Mouse (Mus musculus): ENCODE data around the gene Aven. TPM values are rescaled to one million over a fixed set of nuclear protein-coding genes. Genes with fewer than 3 reads are reported as not detected.
A peak's percentile ranks its signal among the peaks of the same experiment; 100 is the strongest.

The Aven gene
- total and polyA plus RNA-seq, 2 experiments from 2014 or later, result 3.2 to 4.3 TPM

- DNase-seq, result no peak
- Histone ChIP-seq H3K27me3 (ENCODE audit: insufficient read depth, low read length) (no peaks in the 10 kb centered on the region), H3K27ac (ENCODE audit: low read depth, low read length) (no peak overlapping the region), H3K9ac (no peak overlapping the region), H3K4me1 (ENCODE audit: insufficient read depth) (no peaks in the 10 kb centered on the region), H3K9me3 (ENCODE audit: low read length) (no peaks in the 10 kb centered on the region), H3K4me3 (ENCODE audit: low read depth, low read length) (no peak overlapping the region), H3K4me2 (ENCODE audit: low read depth) (no peak overlapping the region), H3K36me3 (ENCODE audit: insufficient read depth) (0 out of 2 replicates have a peak, but pooled peaks cover 3% of the 10 kb centered on the region)
- WGBS, result 75% methylated on average over 5 of the region's 5 CpGs
- no peak for TF ChIP-seq CTCF (IDR thresholded peaks at IDR 0.05; ENCODE audit: low read depth)
- no peak for ATAC-seq
Observed at GRCm38 (mm10) chr2:112474997-112475724, 17.6 kb upstream of the Aven start.

- Histone ChIP-seq H3K4me2 (ENCODE audit: low read depth) (no peak overlapping the region), H3K36me3 (ENCODE audit: insufficient read depth) (no peaks in the 10 kb centered on the region), H3K4me1 (ENCODE audit: insufficient read depth) (no peaks in the 10 kb centered on the region), H3K27ac (ENCODE audit: low read depth, low read length) (no peak overlapping the region), H3K4me3 (ENCODE audit: low read depth, low read length) (no peak overlapping the region), H3K9me3 (ENCODE audit: low read length) (no peaks in the 10 kb centered on the region), H3K9ac (no peak overlapping the region), H3K27me3 (ENCODE audit: insufficient read depth, low read length) (no peaks in the 10 kb centered on the region)
- TF ChIP-seq CTCF (IDR thresholded peaks at IDR 0.05; ENCODE audit: low read depth), result no peak
- no peak for ATAC-seq
- no peak for DNase-seq
- WGBS, result 85% methylated on average over 6 of the region's 6 CpGs
Observed at GRCm38 (mm10) chr2:112476554-112476953, 16.2 kb upstream of the Aven start.

GRCm38 (mm10) chr2:112480669-112481068, 12.1 kb upstream of the Aven start, which contains the start of gene Chrm5:
Chrm5 (minus strand) TSS chr2:112480769.
- H3K4me2 ChIP-seq (ENCODE audit: low read depth), result no peak within 1 kb of the TSS
- no peak within 1 kb of the TSS for H3K27ac ChIP-seq (ENCODE audit: low read depth, low read length)
- H3K4me3 ChIP-seq (ENCODE audit: low read depth, low read length), result no peak within 1 kb of the TSS
- no peaks in the 10 kb centered on the region for H3K27me3 ChIP-seq (ENCODE audit: insufficient read depth, low read length)
- no peaks in the 10 kb centered on the region for H3K9me3 ChIP-seq (ENCODE audit: low read length)
- H3K9ac ChIP-seq, result no peak within 1 kb of the TSS
- ATAC-seq (no peak), DNase-seq (no peak)
- 92% methylated on average over 5 of the region's 5 CpGs for WGBS
- TF ChIP-seq CTCF (IDR thresholded peaks at IDR 0.05; ENCODE audit: low read depth), result no peak
- H3K36me3 ChIP-seq (ENCODE audit: insufficient read depth), result no peaks in the 10 kb centered on the region
- H3K4me1 ChIP-seq (ENCODE audit: insufficient read depth), result no peaks in the 10 kb centered on the region

DNA sequence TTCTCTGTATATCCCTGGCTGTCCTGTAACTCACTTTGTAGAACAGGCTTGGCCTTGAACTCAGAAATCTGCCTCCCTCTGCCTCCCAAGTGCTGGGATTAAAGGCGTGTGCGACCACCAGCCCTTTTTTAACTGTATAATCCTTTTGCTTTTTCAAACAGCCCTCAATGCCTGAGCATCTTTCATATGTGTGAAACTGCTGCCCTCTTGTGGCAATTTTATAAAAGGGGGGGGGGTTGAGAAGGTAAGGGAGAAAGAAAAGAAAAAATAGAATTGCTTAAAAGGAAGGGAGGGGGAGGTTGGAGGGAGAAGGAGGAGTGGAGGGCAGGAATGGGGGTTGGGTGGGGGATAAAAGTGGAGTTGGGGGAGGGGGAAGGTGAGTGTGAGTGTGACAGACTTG, 11.2 kb upstream of the Aven start:
- Histone ChIP-seq H3K4me1 (ENCODE audit: insufficient read depth) (no peaks in the 10 kb centered on the region), H3K9me3 (ENCODE audit: low read length) (no peaks in the 10 kb centered on the region), H3K4me2 (ENCODE audit: low read depth) (no peak overlapping the region), H3K27ac (ENCODE audit: low read depth, low read length) (no peak overlapping the region), H3K27me3 (ENCODE audit: insufficient read depth, low read length) (no peaks in the 10 kb centered on the region), H3K9ac (no peak overlapping the region), H3K4me3 (ENCODE audit: low read depth, low read length) (no peak overlapping the region), H3K36me3 (ENCODE audit: insufficient read depth) (no peaks in the 10 kb centered on the region)
- peak; percentile 63 for TF ChIP-seq CTCF (IDR thresholded peaks at IDR 0.05; ENCODE audit: low read depth)
- peak; percentile 69 for DNase-seq
- 2% methylated on average over 2 of the region's 2 CpGs for WGBS
- ATAC-seq, result peak; percentile 82

GRCm38 (mm10) chr2:112482533-112483333, 10.0 kb upstream of the Aven start:
- no peak overlapping the region for H3K4me2 ChIP-seq (ENCODE audit: low read depth)
- WGBS, result 59% methylated on average over 5 of the region's 5 CpGs
- ATAC-seq (no peak), DNase-seq (no peak)
- no peak overlapping the region for H3K27ac ChIP-seq (ENCODE audit: low read depth, low read length)
- H3K27me3 ChIP-seq (ENCODE audit: insufficient read depth, low read length), result no peaks in the 10 kb centered on the region
- no peak overlapping the region for H3K4me3 ChIP-seq (ENCODE audit: low read depth, low read length)
- H3K36me3 ChIP-seq (ENCODE audit: insufficient read depth), result no peaks in the 10 kb centered on the region
- no peak overlapping the region for H3K9ac ChIP-seq
- no peaks in the 10 kb centered on the region for H3K4me1 ChIP-seq (ENCODE audit: insufficient read depth)
- no peaks in the 10 kb centered on the region for H3K9me3 ChIP-seq (ENCODE audit: low read length)
- no peak for TF ChIP-seq CTCF (IDR thresholded peaks at IDR 0.05; ENCODE audit: low read depth)

GRCm38 (mm10) chr2:112483334-112483651, 9.5 kb upstream of the Aven start:
- TF ChIP-seq CTCF (IDR thresholded peaks at IDR 0.05; ENCODE audit: low read depth), result no peak
- Histone ChIP-seq H3K4me1 (ENCODE audit: insufficient read depth) (no peaks in the 10 kb centered on the region), H3K36me3 (ENCODE audit: insufficient read depth) (no peaks in the 10 kb centered on the region), H3K27ac (ENCODE audit: low read depth, low read length) (no peak overlapping the region), H3K9ac (no peak overlapping the region), H3K9me3 (ENCODE audit: low read length) (no peaks in the 10 kb centered on the region), H3K27me3 (ENCODE audit: insufficient read depth, low read length) (no peaks in the 10 kb centered on the region), H3K4me3 (ENCODE audit: low read depth, low read length) (no peak overlapping the region), H3K4me2 (ENCODE audit: low read depth) (no peak overlapping the region)
- WGBS, result 69% methylated on average over 2 of the region's 2 CpGs
- ATAC-seq (no peak), DNase-seq (no peak)

GRCm38 (mm10) chr2:112484886-112485285, 7.9 kb upstream of the Aven start:
- H3K9ac ChIP-seq, result no peak overlapping the region
- H3K9me3 ChIP-seq (ENCODE audit: low read length), result no peaks in the 10 kb centered on the region
- no peak overlapping the region for H3K4me2 ChIP-seq (ENCODE audit: low read depth)
- TF ChIP-seq CTCF (IDR thresholded peaks at IDR 0.05; ENCODE audit: low read depth), result no peak
- H3K4me3 ChIP-seq (ENCODE audit: low read depth, low read length), result no peak overlapping the region
- no peaks in the 10 kb centered on the region for H3K27me3 ChIP-seq (ENCODE audit: insufficient read depth, low read length)
- no peak overlapping the region for H3K27ac ChIP-seq (ENCODE audit: low read depth, low read length)
- H3K4me1 ChIP-seq (ENCODE audit: insufficient read depth), result no peaks in the 10 kb centered on the region
- WGBS, result 81% methylated on average over 2 of the region's 2 CpGs
- no peak for DNase-seq
- no peaks in the 10 kb centered on the region for H3K36me3 ChIP-seq (ENCODE audit: insufficient read depth)
- no peak for ATAC-seq

Data from forebrain, postnatal 0 days (tissue).